Mouse (Mus musculus) intestine, embryonic 15.5 days (tissue): ENCODE measurements around the gene Col19a1. TPM values are rescaled to one million over a fixed set of nuclear protein-coding genes. Genes with fewer than 3 reads are reported as not detected.

Experiments used
- ATAC-seq: fragments of 200-750 bp; cut with Nextera tagmentation; 2 replicates; pipeline ENCODE4 v1.8.0; 2017; ENCODE audit warnings: moderate TSS enrichment, moderate library complexity
- H3K27ac ChIP-seq: fragments of 300-500 bp; sonication (generic); 2 replicates; pipeline ENCODE4 v1.5.1; 2015; ENCODE audit warnings: mild to moderate bottlenecking, inconsistent platforms
- H3K27me3 ChIP-seq: fragments of 300-500 bp; sonication (generic); replicated peaks from 2 replicates; pipeline ENCODE4 v1.6.1; 2015; ENCODE audit warnings: inconsistent platforms
- H3K36me3 ChIP-seq: fragments of 300-500 bp; sonication (generic); 2 replicates; pipeline ENCODE4 v1.6.1; 2015; ENCODE audit warnings: inconsistent platforms
- H3K4me1 ChIP-seq: fragments of 300-500 bp; sonication (generic); replicated peaks from 2 replicates; pipeline ENCODE4 v1.6.1; 2015; ENCODE audit warnings: inconsistent platforms
- H3K4me2 ChIP-seq: fragments of 300-500 bp; sonication (generic); replicated peaks from 2 replicates; pipeline ENCODE4 v1.6.1; 2015; ENCODE audit warnings: mild to moderate bottlenecking, inconsistent platforms
- H3K4me3 ChIP-seq: fragments of 300-500 bp; sonication (generic); replicated peaks from 2 replicates; pipeline ENCODE4 v1.5.1; 2015; ENCODE audit warnings: inconsistent platforms
- H3K9ac ChIP-seq: fragments of 300-500 bp; sonication (generic); 2 replicates; pipeline ENCODE4 v1.6.1; 2015; ENCODE audit warnings: inconsistent platforms
- H3K9me3 ChIP-seq: fragments of 300-500 bp; sonication (generic); 2 replicates; pipeline ENCODE4 v1.6.1; 2016; ENCODE audit warnings: inconsistent platforms
- WGBS: fragments of 180-500 bp; shearing (Covaris S2); methylation state at CpG from one replicate; pipeline ENCODE4 v1.1.7; 2015; 5-methylcytosine and 5-hydroxymethylcytosine counted together
- polyA plus RNA-seq: library from polyadenylated mRNA; unstranded; fragments of >200 nt; fragmentation: Nextera tagmentation; extraction: Ambion mirVana; gene quantifications from 2 replicates; pipeline ENCODE4 v1.2.1, GENCODE M21; 2015

The Col19a1 gene
- polyA plus RNA-seq, 1 experiment from 2014 or later, result 0.75 TPM

DNA sequence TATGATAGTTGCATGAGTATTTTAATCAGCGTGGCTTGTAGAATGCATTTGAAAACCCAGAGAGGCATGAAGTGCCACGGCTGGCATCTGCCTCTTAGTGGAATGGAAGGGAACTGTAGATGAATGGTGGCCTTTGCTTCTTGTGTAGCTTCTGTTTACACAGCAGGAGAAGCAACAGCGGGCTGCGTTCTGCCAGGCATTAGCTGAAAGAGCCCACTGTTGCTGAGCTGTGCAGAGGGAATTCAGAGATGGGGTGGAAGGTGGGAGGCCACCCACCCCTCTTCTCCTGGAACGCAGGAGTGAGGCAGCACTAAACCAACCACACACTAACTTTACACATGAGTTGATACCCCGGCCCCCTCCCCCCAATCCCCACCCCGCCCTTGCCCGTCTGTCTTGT, 356.8 kb downstream of the Col19a1 start:
- H3K9ac ChIP-seq, result no peak overlapping the region
- H3K27ac ChIP-seq, result no peak overlapping the region
- no peak overlapping the region for H3K4me2 ChIP-seq
- peak; percentile 64 for ATAC-seq
- H3K4me3 ChIP-seq, result no peak overlapping the region
- no peaks in the 10 kb centered on the region for H3K9me3 ChIP-seq
- no peaks in the 10 kb centered on the region for H3K27me3 ChIP-seq
- H3K4me1 ChIP-seq, result peaks cover 5% of the 10 kb centered on the region
- WGBS, result 16% methylated on average over 8 of the region's 8 CpGs
- H3K36me3 ChIP-seq, result no peaks in the 10 kb centered on the region

DNA sequence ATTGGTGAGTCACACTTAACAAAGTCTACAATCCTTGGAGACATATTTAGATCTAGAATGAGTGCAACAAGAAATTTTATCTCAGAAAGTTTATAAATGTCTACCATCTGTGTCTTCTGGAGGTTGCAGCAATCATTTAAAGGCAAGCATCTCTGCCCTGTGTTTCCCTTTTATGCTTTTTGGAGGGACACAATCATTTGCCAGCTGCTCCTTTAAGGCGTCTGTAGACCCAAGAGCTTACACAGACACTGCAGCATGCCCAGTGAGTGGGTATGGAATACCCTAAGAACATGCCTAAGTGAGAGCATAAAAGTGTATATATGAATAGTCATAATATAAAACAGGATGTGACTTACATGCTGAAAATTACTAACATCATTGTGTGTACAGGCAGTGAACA, 357.7 kb downstream of the Col19a1 start:
- no peak for ATAC-seq
- H3K36me3 ChIP-seq, result no peaks in the 10 kb centered on the region
- WGBS, result 85% methylated on average over 1 of the region's 1 CpGs
- no peaks in the 10 kb centered on the region for H3K27me3 ChIP-seq
- no peaks in the 10 kb centered on the region for H3K9me3 ChIP-seq
- no peak overlapping the region for H3K4me3 ChIP-seq
- H3K9ac ChIP-seq, result no peak overlapping the region
- H3K4me1 ChIP-seq, result peaks cover 5% of the 10 kb centered on the region
- H3K27ac ChIP-seq, result no peak overlapping the region
- no peak overlapping the region for H3K4me2 ChIP-seq

DNA sequence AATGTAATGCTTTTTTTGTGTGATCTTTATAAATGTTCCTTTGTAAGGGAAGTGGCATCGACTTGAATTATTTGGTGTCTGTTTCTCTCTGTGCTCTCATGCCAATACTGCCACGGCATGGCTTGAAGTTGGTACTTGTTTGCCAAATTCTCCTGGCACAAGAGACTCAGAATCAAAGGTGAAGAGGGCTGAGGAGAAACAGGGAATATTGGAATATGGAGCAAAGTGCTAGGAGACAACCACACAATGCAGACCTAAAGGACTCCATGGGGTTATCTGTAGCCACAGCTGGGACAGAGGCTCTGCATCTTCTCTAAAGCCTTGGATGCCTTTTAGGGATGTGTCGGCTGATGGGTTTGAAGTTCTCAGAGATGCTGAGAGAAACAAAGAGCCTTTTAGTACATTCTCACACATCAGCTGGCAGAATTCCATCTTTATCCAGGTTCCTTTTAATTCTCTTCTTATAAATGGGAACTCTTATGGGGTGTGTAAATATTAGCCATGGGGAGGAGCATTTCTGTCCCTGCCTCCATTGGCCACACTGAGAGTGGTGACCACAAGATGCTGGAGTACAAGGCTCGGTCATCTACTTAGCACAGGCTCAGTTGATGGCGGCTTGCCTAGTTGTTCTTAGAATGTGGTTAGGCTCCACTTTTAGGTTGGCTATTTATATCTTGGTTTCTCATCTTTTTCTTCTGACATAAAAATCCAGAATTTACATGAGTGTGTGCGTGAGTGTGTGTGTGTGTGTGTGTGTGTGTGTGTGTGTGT, 360.1 kb downstream of the Col19a1 start:
- WGBS, result 83% methylated on average over 6 of the region's 6 CpGs
- no peak overlapping the region for H3K27ac ChIP-seq

DNA sequence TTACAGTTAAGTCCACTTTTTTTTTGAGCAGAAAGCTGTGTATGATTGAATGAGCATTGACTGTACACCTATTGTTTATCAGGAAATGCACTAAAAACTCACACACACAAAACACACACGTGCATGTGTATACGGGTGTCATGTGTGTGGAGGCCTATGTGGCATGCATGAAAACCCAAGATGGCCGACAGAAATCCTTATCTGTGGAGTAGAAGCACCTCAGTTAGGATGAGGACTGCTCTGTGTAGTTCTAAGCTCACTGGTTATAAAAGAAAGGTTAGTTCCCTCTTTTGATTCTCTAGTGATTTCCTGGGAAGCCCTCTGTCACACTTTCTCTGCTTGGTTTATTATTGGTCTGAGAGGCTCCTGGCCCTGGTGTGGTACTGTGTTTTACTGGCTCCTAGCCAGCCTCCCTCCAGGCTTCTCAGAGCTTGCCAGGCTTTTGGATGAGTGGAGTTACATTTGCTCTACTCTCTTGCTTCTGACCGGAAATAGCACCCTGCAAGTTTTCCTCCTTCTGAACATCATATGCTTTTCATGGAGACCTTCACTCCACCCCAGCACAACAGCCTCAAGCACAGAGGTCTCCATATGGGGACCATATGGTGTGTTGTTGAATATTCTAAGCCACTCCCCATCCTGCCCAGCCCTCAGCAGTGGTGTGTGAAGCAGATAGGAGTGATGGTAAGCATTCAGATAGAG, 361.3 kb downstream of the Col19a1 start:
- Histone ChIP-seq H3K4me1 (peaks cover 5% of the 10 kb centered on the region), H3K27me3 (no peaks in the 10 kb centered on the region), H3K27ac (no peak overlapping the region), H3K9me3 (no peaks in the 10 kb centered on the region), H3K4me2 (no peak overlapping the region), H3K4me3 (no peak overlapping the region), H3K36me3 (no peaks in the 10 kb centered on the region), H3K9ac (no peak overlapping the region)
- WGBS, result 74% methylated on average over 4 of the region's 4 CpGs
- ATAC-seq, result peak; percentile 71

More for the DNA sequence above, 360.1 kb downstream of the Col19a1 start:
- H3K9me3 ChIP-seq, result no peaks in the 10 kb centered on the region
- H3K27me3 ChIP-seq, result no peaks in the 10 kb centered on the region
- no peak overlapping the region for H3K4me3 ChIP-seq
- ATAC-seq, result no peak
- H3K4me1 ChIP-seq, result peaks cover 5% of the 10 kb centered on the region
- H3K4me2 ChIP-seq, result no peak overlapping the region
- no peaks in the 10 kb centered on the region for H3K36me3 ChIP-seq
- no peak overlapping the region for H3K9ac ChIP-seq

DNA sequence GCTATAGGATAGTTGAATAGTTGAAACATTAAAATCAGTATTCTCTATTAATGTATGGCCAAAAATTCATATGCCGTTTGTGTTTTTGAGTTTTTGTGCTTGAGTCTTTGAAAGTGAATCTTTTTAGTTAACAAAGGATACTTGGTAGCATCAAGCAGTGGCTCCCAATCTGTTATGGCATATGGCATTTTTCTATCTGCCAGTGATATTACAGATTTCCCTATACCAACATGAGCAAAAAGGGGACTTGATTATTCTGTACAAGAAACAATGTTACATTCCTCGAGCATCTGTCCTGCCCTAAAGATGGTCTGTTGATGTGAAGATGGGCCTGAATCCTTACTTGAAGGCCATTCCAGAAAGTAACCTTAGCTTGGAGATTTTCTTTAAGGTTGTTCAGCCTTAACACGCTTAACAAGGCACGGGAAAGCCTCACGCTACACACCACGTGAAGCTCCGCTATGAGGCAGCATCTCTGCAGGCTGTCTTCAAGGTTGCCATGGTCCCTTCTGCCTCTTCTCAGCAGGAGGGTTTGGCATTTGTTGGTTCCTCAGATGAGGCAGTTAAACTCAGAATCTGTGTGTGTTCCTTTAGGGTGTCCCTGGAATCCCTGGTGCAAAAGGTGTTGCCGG, 364.2 kb downstream of the Col19a1 start:
- Histone ChIP-seq H3K4me1 (no peaks in the 10 kb centered on the region), H3K27ac (no peak overlapping the region), H3K4me3 (no peak overlapping the region), H3K9me3 (no peaks in the 10 kb centered on the region), H3K4me2 (no peak overlapping the region), H3K9ac (no peak overlapping the region), H3K36me3 (no peaks in the 10 kb centered on the region), H3K27me3 (no peaks in the 10 kb centered on the region)
- ATAC-seq, result no peak
- 87% methylated on average over 8 of the region's 8 CpGs for WGBS

DNA sequence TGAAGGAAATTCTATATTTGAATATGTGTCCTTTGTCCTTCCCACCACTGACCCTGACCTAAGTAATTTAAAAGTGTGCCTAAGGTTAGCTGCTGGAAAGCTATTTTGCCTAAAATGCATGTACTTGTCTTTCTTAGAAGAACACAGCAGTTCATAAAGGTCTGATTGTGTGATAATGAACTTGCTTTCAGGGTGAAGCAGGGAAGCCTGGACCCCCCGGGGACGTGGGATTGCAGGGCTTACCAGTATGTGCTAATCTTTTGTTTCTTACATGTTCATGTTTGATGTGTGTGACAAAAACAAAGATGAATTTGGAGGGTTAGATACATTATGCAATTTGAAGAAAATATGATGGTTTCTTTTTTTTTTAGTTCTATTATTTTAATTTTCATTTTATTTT, 365.0 kb downstream of the Col19a1 start:
- Histone ChIP-seq H3K4me2 (no peak overlapping the region), H3K9ac (no peak overlapping the region), H3K9me3 (no peaks in the 10 kb centered on the region), H3K4me3 (no peak overlapping the region), H3K27me3 (no peaks in the 10 kb centered on the region), H3K27ac (no peak overlapping the region), H3K36me3 (no peaks in the 10 kb centered on the region), H3K4me1 (no peaks in the 10 kb centered on the region)
- 80% methylated on average over 2 of the region's 2 CpGs for WGBS
- ATAC-seq, result no peak

DNA sequence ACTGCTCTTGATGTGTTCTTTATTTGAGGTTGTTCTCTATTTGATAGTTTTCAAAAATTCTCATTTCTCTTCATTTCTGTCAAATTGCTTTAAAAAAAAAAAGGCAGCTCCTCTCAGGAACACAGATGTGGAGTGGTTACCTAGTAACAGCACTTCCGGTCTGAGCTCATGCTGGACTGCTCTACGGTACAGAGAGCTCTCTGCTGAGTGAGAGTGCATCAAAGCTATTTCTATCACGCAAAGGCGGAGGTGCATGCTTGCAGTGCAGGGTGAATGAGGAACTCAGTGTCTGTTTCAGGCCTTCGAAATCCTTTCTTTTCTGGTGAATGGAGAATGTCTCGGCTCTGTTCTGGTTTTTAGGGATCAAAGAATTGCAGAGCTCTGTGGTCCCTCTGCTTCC, 368.2 kb downstream of the Col19a1 start:
- no peaks in the 10 kb centered on the region for H3K9me3 ChIP-seq
- peak; percentile 78 for ATAC-seq
- no peak overlapping the region for H3K4me3 ChIP-seq
- no peak overlapping the region for H3K9ac ChIP-seq
- H3K27me3 ChIP-seq, result no peaks in the 10 kb centered on the region
- H3K27ac ChIP-seq, result no peak overlapping the region
- H3K4me2 ChIP-seq, result no peak overlapping the region
- WGBS, result 51% methylated on average over 6 of the region's 6 CpGs
- H3K36me3 ChIP-seq, result no peaks in the 10 kb centered on the region
- H3K4me1 ChIP-seq, result no peaks in the 10 kb centered on the region

Other genes with a start within 250 kb of the Col19a1 start
- gene Lmbrd1, start 91.2 kb upstream of the Col19a1 start, polyA plus RNA-seq, result 32.0 and 36.6 TPM in 2 replicates